Mouse (Mus musculus): ENCODE data around the gene Ift81. TPM values are rescaled to one million over a fixed set of nuclear protein-coding genes. Genes with fewer than 3 reads are reported as not detected.

The Ift81 gene
- total RNA-seq, 2 experiments from 2014 or later: 20.2 to 24.3 TPM

Other genes starting within 250 kb of the Ift81 start
- gene Gpn3, start 242.6 kb downstream of the Ift81 start, total RNA-seq (2021): 10 to 100 TPM; 34.9 to 41.1 TPM
- gene Fam216a, start 242.2 kb downstream of the Ift81 start, total RNA-seq (2021): 10 to 100 TPM; 43.4 to 45.3 TPM
- 100 to 1,000 TPM; 164 to 180 TPM for gene Arpc3, start 222.6 kb downstream of the Ift81 start, total RNA-seq (2021)
- gene Anapc7, start 192.8 kb downstream of the Ift81 start, total RNA-seq (2021): 10 to 100 TPM; 54.5 to 60.0 TPM
- gene Atp2a2, start 112.3 kb downstream of the Ift81 start, total RNA-seq (2021): 100 to 1,000 TPM; 190 to 196 TPM
- 1 to 10 TPM; 4.0 to 4.6 TPM for gene P2rx7, start 29.4 kb upstream of the Ift81 start, total RNA-seq (2021)
- 10 to 100 TPM; 32.9 to 44.8 TPM for gene P2rx4, start 93.0 kb upstream of the Ift81 start, total RNA-seq (2021)
- 10 to 100 TPM; 31.5 to 36.3 TPM for gene Camkk2, start 164.9 kb upstream of the Ift81 start, total RNA-seq (2021)
- 100 to 1,000 TPM; 308 to 320 TPM for gene Anapc5, start 206.8 kb upstream of the Ift81 start, total RNA-seq (2021)
- gene Rnf34, start 235.5 kb upstream of the Ift81 start, total RNA-seq (2021): 10 to 100 TPM; 21.1 to 24.5 TPM